Mouse (Mus musculus) stomach, postnatal 0 days (tissue): ENCODE data around the gene Hoxb7.

Experiments used
- CTCF ChIP-seq: IDR thresholded peaks from 2 replicates; pipeline ENCODE4 v1.5.1; 2016; ENCODE audit warnings: antibody characterized with exemption, low read depth, mild to moderate bottlenecking, moderate library complexity
- EP300 ChIP-seq: optimal IDR thresholded peaks from 2 replicates; pipeline ENCODE3; 2016; ENCODE audit warnings: antibody characterized with exemption

DNA sequence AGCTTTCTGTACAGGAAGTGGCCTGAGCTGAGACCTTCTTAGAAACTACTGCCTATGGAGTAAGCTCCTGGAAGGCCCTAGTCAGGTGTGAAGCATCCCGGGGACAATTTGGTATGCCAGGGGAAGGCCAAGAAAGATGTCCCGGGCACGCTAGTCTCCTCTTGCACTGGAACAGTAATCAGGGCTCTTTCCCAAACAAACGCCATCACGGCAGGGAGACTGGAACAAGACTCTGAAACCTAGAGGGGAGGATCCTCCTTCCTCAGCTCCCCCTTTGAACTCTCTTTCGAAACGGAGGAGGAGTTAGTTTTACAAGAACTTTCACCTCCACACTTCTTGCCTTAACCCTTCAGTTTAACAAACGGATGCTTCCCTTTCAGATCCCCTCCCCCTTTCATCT, 45.7 kb downstream of the Hoxb7 start:
- no peak for TF ChIP-seq EP300
- no peak for TF ChIP-seq CTCF
